Mouse (Mus musculus): ENCODE measurements at regions not wholly inside any gene's neighbourhood (a gene's known extent, or its start where the extent isn't known, plus 50 kb on each side); places are given as distances from the start of the nearest gene placed in this dataset.

- no peak for TF ChIP-seq CTCF (IDR thresholded peaks at IDR 0.05; ENCODE audit: low read depth, low read length)
- TF ChIP-seq EP300 (IDR thresholded peaks at IDR 0.05; ENCODE audit: insufficient read depth, low read depth, low read length), result no peak
Measured at GRCm38 (mm10) chr12:78066024-78066423, 128.0 kb upstream of the Gm6657 start.
